Mouse (Mus musculus): ENCODE results near the gene C2cd4b. TPM values are rescaled to one million over a fixed set of nuclear protein-coding genes. Genes with fewer than 3 reads are reported as not detected.

Gene C2cd4b
- polyA plus RNA-seq, 1 experiment from 2014 or later, result not detected

- ATAC-seq (replicated peaks; ENCODE audit: low FRiP score) (no peak), DNase-seq (ENCODE audit: low spot score) (no peak)
- Histone ChIP-seq H3K9ac (ENCODE audit: low read depth, low read length) (no peak overlapping the region), H3K4me3 (ENCODE audit: low read depth, low read length) (no peak overlapping the region), H3K4me2 (no peak overlapping the region), H3K4me1 (replicated peaks; ENCODE audit: control insufficient read depth, insufficient read depth, low read length) (no peaks in the 10 kb centered on the region), H3K36me3 (ENCODE audit: control insufficient read depth, insufficient read depth, low read length) (no peaks in the 10 kb centered on the region), H3K27ac (ENCODE audit: low read depth, low read length) (no peak overlapping the region), H3K9me3 (ENCODE audit: control insufficient read depth, low read length) (0 out of 2 replicates have a peak, but pooled peaks cover 4% of the 10 kb centered on the region), H3K27me3 (replicated peaks; ENCODE audit: control insufficient read depth, insufficient read depth, low read length) (no peaks in the 10 kb centered on the region)
- WGBS, result 87% methylated on average over 3 of the region's 3 CpGs
Measured at GRCm38 (mm10) chr9:67783464-67783863, 24.2 kb downstream of the C2cd4b start.

DNA sequence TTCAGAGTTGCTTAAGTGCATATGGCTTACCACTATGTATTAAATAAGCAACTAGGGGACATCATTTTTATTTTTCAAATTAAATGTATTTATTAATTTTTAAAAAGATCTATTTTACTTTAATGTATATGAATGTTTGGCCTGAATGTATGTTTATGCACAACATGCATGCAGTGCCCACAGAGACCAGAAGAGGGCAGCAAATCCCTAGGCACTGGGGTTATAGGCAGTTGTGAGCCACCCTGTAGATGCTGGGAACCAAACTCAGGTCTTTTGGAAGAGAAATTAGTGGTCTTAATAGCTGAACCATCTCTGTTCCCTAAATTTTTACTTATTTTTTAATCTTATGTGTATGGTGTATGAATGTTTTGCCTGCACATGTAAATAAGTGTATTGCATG is 24.7 kb downstream of the C2cd4b start:
- Histone ChIP-seq H3K9me3 (ENCODE audit: control insufficient read depth, low read length) (0 out of 2 replicates have a peak, but pooled peaks cover 4% of the 10 kb centered on the region), H3K36me3 (ENCODE audit: control insufficient read depth, insufficient read depth, low read length) (no peaks in the 10 kb centered on the region), H3K9ac (ENCODE audit: low read depth, low read length) (no peak overlapping the region), H3K4me1 (replicated peaks; ENCODE audit: control insufficient read depth, insufficient read depth, low read length) (no peaks in the 10 kb centered on the region), H3K27ac (ENCODE audit: low read depth, low read length) (no peak overlapping the region), H3K4me2 (no peak overlapping the region), H3K27me3 (replicated peaks; ENCODE audit: control insufficient read depth, insufficient read depth, low read length) (no peaks in the 10 kb centered on the region), H3K4me3 (ENCODE audit: low read depth, low read length) (no peak overlapping the region)
- no peak for DNase-seq (ENCODE audit: low spot score)
- no peak for ATAC-seq (replicated peaks; ENCODE audit: low FRiP score)

- H3K27ac ChIP-seq (ENCODE audit: low read depth, low read length), result no peak overlapping the region
- no peaks in the 10 kb centered on the region for H3K36me3 ChIP-seq (ENCODE audit: control insufficient read depth, insufficient read depth, low read length)
- H3K4me1 ChIP-seq (replicated peaks; ENCODE audit: control insufficient read depth, insufficient read depth, low read length), result no peaks in the 10 kb centered on the region
- no peak overlapping the region for H3K9ac ChIP-seq (ENCODE audit: low read depth, low read length)
- DNase-seq (ENCODE audit: low spot score) (no peak), ATAC-seq (replicated peaks; ENCODE audit: low FRiP score) (no peak)
- 0 out of 2 replicates have a peak, but pooled peaks cover 4% of the 10 kb centered on the region for H3K9me3 ChIP-seq (ENCODE audit: control insufficient read depth, low read length)
- no peak overlapping the region for H3K4me2 ChIP-seq
- no peak overlapping the region for H3K4me3 ChIP-seq (ENCODE audit: low read depth, low read length)
- no peaks in the 10 kb centered on the region for H3K27me3 ChIP-seq (replicated peaks; ENCODE audit: control insufficient read depth, insufficient read depth, low read length)
- WGBS, result 82% methylated on average over 7 of the region's 7 CpGs
Measured at GRCm38 (mm10) chr9:67786311-67786710, 27.1 kb downstream of the C2cd4b start.

- 58% methylated on average over 6 of the region's 6 CpGs for WGBS
- H3K4me1 ChIP-seq (replicated peaks; ENCODE audit: control insufficient read depth, insufficient read depth, low read length), result no peaks in the 10 kb centered on the region
- H3K4me3 ChIP-seq (ENCODE audit: low read depth, low read length), result no peak overlapping the region
- H3K9ac ChIP-seq (ENCODE audit: low read depth, low read length), result no peak overlapping the region
- H3K9me3 ChIP-seq (ENCODE audit: control insufficient read depth, low read length), result 0 out of 2 replicates have a peak, but pooled peaks cover 4% of the 10 kb centered on the region
- DNase-seq (ENCODE audit: low spot score), result no peak
- no peak overlapping the region for H3K4me2 ChIP-seq
- no peak overlapping the region for H3K27ac ChIP-seq (ENCODE audit: low read depth, low read length)
- no peaks in the 10 kb centered on the region for H3K27me3 ChIP-seq (replicated peaks; ENCODE audit: control insufficient read depth, insufficient read depth, low read length)
- H3K36me3 ChIP-seq (ENCODE audit: control insufficient read depth, insufficient read depth, low read length), result no peaks in the 10 kb centered on the region
- ATAC-seq (replicated peaks; ENCODE audit: low FRiP score), result no peak
Measured at GRCm38 (mm10) chr9:67787671-67788070, 28.4 kb downstream of the C2cd4b start.

- WGBS, result 59% methylated on average over 5 of the region's 5 CpGs
- Histone ChIP-seq H3K36me3 (ENCODE audit: control insufficient read depth, insufficient read depth, low read length) (no peaks in the 10 kb centered on the region), H3K4me3 (ENCODE audit: low read depth, low read length) (no peak overlapping the region), H3K9me3 (ENCODE audit: control insufficient read depth, low read length) (no peaks in the 10 kb centered on the region), H3K27me3 (replicated peaks; ENCODE audit: control insufficient read depth, insufficient read depth, low read length) (no peaks in the 10 kb centered on the region; the same call in 1 of the 2 replicates), H3K4me1 (replicated peaks; ENCODE audit: control insufficient read depth, insufficient read depth, low read length) (no peaks in the 10 kb centered on the region), H3K9ac (ENCODE audit: low read depth, low read length) (no peak overlapping the region), H3K4me2 (no peak overlapping the region), H3K27ac (ENCODE audit: low read depth, low read length) (no peak overlapping the region)
- no peak for DNase-seq (ENCODE audit: low spot score)
- ATAC-seq (replicated peaks; ENCODE audit: low FRiP score), result no peak
Measured at GRCm38 (mm10) chr9:67792405-67792804, 33.2 kb downstream of the C2cd4b start.

- Histone ChIP-seq H3K36me3 (ENCODE audit: control insufficient read depth, insufficient read depth, low read length) (no peaks in the 10 kb centered on the region), H3K4me3 (ENCODE audit: low read depth, low read length) (no peak overlapping the region), H3K27me3 (replicated peaks; ENCODE audit: control insufficient read depth, insufficient read depth, low read length) (no peaks in the 10 kb centered on the region; the same call in 1 of the 2 replicates), H3K9me3 (ENCODE audit: control insufficient read depth, low read length) (no peaks in the 10 kb centered on the region), H3K9ac (ENCODE audit: low read depth, low read length) (no peak overlapping the region), H3K27ac (ENCODE audit: low read depth, low read length) (no peak overlapping the region), H3K4me1 (replicated peaks; ENCODE audit: control insufficient read depth, insufficient read depth, low read length) (no peaks in the 10 kb centered on the region), H3K4me2 (no peak overlapping the region)
- 55% methylated on average over 6 of the region's 6 CpGs for WGBS
- no peak for ATAC-seq (replicated peaks; ENCODE audit: low FRiP score)
- DNase-seq (ENCODE audit: low spot score), result no peak
Measured at GRCm38 (mm10) chr9:67793501-67793900, 34.3 kb downstream of the C2cd4b start.

DNA sequence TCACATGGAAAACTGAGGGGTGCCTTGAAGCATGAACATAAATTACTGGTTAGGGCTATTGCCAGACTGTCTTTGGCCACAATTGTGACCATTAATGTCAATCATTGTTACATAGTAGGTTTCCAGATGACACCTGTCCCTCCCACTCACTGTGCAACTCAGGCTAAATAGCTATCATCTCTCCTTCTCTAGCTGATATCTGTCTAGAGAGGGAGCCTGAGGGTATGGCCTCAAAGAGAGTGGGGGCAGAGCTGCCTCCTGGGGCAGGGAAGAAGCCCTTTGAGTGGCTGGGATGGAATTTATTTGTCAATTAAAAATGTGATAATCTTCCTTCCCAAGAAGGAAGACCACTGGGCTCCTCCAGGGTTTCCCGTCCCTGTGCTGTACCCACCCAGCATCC is 35.0 kb downstream of the C2cd4b start:
- no peak overlapping the region for H3K4me3 ChIP-seq (ENCODE audit: low read depth, low read length)
- ATAC-seq (replicated peaks; ENCODE audit: low FRiP score) (no peak), DNase-seq (ENCODE audit: low spot score) (no peak)
- H3K4me1 ChIP-seq (replicated peaks; ENCODE audit: control insufficient read depth, insufficient read depth, low read length), result no peaks in the 10 kb centered on the region
- H3K9ac ChIP-seq (ENCODE audit: low read depth, low read length), result no peak overlapping the region
- H3K4me2 ChIP-seq, result no peak overlapping the region
- no peaks in the 10 kb centered on the region for H3K9me3 ChIP-seq (ENCODE audit: control insufficient read depth, low read length)
- H3K27me3 ChIP-seq (replicated peaks; ENCODE audit: control insufficient read depth, insufficient read depth, low read length), result no peaks in the 10 kb centered on the region; the same call in 1 of the 2 replicates
- WGBS, result 81% methylated on average over 1 of the region's 1 CpGs
- H3K27ac ChIP-seq (ENCODE audit: low read depth, low read length), result no peak overlapping the region
- no peaks in the 10 kb centered on the region for H3K36me3 ChIP-seq (ENCODE audit: control insufficient read depth, insufficient read depth, low read length)

DNA sequence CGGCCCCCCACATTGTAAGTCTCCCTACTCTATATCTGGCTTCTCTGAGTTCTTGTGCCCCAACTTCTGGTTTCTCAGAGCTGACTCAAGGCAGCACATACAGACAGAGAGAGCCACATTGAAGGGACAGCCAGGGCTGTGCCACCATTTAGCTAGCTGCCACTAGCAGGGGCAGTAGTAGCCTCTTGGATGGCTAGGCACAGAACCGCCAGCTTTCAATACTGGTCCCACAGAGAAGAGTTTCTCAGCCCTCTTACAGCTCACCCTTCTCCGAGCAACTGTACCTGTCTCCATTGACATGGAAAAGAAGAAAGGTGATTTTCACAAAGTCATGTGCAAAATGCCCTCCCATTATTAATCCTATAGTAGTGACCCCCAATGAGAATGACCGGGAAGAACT is 35.4 kb downstream of the C2cd4b start:
- no peak for ATAC-seq (replicated peaks; ENCODE audit: low FRiP score)

GRCm38 (mm10) chr9:67795205-67795675 is 36.0 kb downstream of the C2cd4b start:
- H3K27ac ChIP-seq (ENCODE audit: low read depth, low read length), result no peak overlapping the region
- no peaks in the 10 kb centered on the region for H3K9me3 ChIP-seq (ENCODE audit: control insufficient read depth, low read length)
- no peak overlapping the region for H3K4me3 ChIP-seq (ENCODE audit: low read depth, low read length)
- H3K4me2 ChIP-seq, result no peak overlapping the region
- ATAC-seq (replicated peaks; ENCODE audit: low FRiP score) (no peak), DNase-seq (ENCODE audit: low spot score) (no peak)
- no peaks in the 10 kb centered on the region for H3K36me3 ChIP-seq (ENCODE audit: control insufficient read depth, insufficient read depth, low read length)
- 76% methylated on average over 14 of the region's 14 CpGs for WGBS
- no peaks in the 10 kb centered on the region for H3K4me1 ChIP-seq (replicated peaks; ENCODE audit: control insufficient read depth, insufficient read depth, low read length)
- no peak overlapping the region for H3K9ac ChIP-seq (ENCODE audit: low read depth, low read length)
- H3K27me3 ChIP-seq (replicated peaks; ENCODE audit: control insufficient read depth, insufficient read depth, low read length), result no peaks in the 10 kb centered on the region; the same call in 1 of the 2 replicates

More for the DNA sequence above, 35.4 kb downstream of the C2cd4b start:
- H3K36me3 ChIP-seq (ENCODE audit: control insufficient read depth, insufficient read depth, low read length), result no peaks in the 10 kb centered on the region
- no peak overlapping the region for H3K4me2 ChIP-seq
- H3K27ac ChIP-seq (ENCODE audit: low read depth, low read length), result no peak overlapping the region
- no peaks in the 10 kb centered on the region; the same call in 1 of the 2 replicates for H3K27me3 ChIP-seq (replicated peaks; ENCODE audit: control insufficient read depth, insufficient read depth, low read length)
- no peaks in the 10 kb centered on the region for H3K9me3 ChIP-seq (ENCODE audit: control insufficient read depth, low read length)
- 86% methylated on average over 4 of the region's 4 CpGs for WGBS
- H3K4me3 ChIP-seq (ENCODE audit: low read depth, low read length), result no peak overlapping the region
- DNase-seq (ENCODE audit: low spot score), result no peak
- no peak overlapping the region for H3K9ac ChIP-seq (ENCODE audit: low read depth, low read length)
- no peaks in the 10 kb centered on the region for H3K4me1 ChIP-seq (replicated peaks; ENCODE audit: control insufficient read depth, insufficient read depth, low read length)
